Mouse (Mus musculus): Measurements from ENCODE around the gene Fam47e. TPM values are rescaled to one million over a fixed set of nuclear protein-coding genes. Genes with fewer than 3 reads are reported as not detected.

Fam47e gene
- polyA plus RNA-seq, 2 experiments, result 1.0 to 1.4 TPM

- DNase-seq (ENCODE audit: low read depth in 3 of 3, low spot score in 3 of 3), result no peak
- H3K9ac ChIP-seq (replicated peaks), result no peak overlapping the region
- WGBS (ENCODE audit: insufficient replicate concordance), result 60% methylated on average over 10 of the region's 10 CpGs
Observed at GRCm38 (mm10) chr5:92604452-92605247, 49.8 kb downstream of the Fam47e start.

DNA sequence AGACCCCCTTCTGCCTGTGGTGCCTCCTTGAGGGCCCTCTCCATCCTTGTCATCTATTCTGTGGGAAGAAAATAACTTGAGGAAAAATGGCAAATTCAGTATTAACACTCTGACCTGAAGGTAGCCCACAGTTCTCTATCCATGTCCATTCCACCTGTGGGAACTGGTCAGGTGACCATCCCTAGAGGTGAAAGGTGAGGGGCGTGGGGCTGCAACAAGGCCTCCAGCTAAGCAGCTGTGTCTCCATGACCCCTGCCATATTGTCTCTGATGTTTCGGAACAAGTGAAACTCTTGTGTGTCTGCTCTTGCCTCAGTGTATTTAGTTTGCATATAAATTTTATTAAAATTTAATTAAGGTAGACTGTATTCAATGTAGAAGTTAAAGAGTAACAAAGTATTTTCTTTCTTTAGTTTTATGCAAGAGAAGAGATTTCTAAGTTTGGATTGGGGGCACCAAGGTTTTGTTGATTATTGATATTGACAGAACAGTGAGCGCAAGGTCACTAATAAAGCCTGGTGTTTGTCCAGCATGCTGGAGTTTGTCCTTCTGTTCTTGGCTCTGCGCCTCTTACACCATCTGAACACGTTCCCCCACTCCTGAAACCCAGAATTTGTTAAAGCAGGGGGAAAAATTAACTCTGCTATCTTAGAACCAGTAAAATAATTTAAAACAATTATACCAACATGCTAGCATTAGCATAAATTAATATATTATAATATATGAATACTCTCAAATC lies 52.8 kb downstream of the Fam47e start:
- ATAC-seq (ENCODE audit: insufficient read depth) (no peak), DNase-seq (ENCODE audit: low read depth in 3 of 3, low spot score in 3 of 3) (no peak)
- no peaks in the 10 kb centered on the region; a peak in 2 of 4 replicates for H3K4me1 ChIP-seq (replicated peaks; ENCODE audit: control insufficient read depth in 2 of 2, insufficient read depth in 2 of 2, low read length in 1 of 2)
- H3K9ac ChIP-seq (replicated peaks), result no peak overlapping the region
- H3K27ac ChIP-seq, result no peak overlapping the region
- TF ChIP-seq CTCF (IDR thresholded peaks at IDR 0.05; ENCODE audit: low read depth) (no peak), EP300 (IDR thresholded peaks at IDR 0.05; ENCODE audit: low read depth) (no peak)
- H3K4me3 ChIP-seq (ENCODE audit: insufficient read depth in 1 of 2, low read depth in 2 of 2, low read length in 2 of 2), result no peak overlapping the region
- WGBS (ENCODE audit: insufficient replicate concordance), result 51% methylated on average over 5 of the region's 5 CpGs
- H3K36me3 ChIP-seq (replicated peaks; ENCODE audit: control insufficient read depth, insufficient read depth, low read depth), result no peaks in the 10 kb centered on the region
- no peak overlapping the region for H3K4me2 ChIP-seq (ENCODE audit: low read depth)
- H3K27me3 ChIP-seq (ENCODE audit: control insufficient read depth, insufficient read depth, low read length), result peaks cover 3% of the 10 kb centered on the region; the same call in 1 of the 2 replicates
- H3K9me3 ChIP-seq (ENCODE audit: control insufficient read depth, low read length), result no peaks in the 10 kb centered on the region

More at GRCm38 (mm10) chr5:92604452-92605247, 49.8 kb downstream of the Fam47e start:
- Histone ChIP-seq H3K4me3 (ENCODE audit: insufficient read depth in 1 of 2, low read depth in 2 of 2, low read length in 2 of 2) (no peak overlapping the region), H3K4me1 (replicated peaks; ENCODE audit: control insufficient read depth in 2 of 2, insufficient read depth in 2 of 2, low read length in 1 of 2) (no peaks in the 10 kb centered on the region; a peak in 2 of 4 replicates), H3K27me3 (ENCODE audit: control insufficient read depth, insufficient read depth, low read length) (peaks cover 8% of the 10 kb centered on the region), H3K9me3 (ENCODE audit: control insufficient read depth, low read length) (no peaks in the 10 kb centered on the region), H3K27ac (no peak overlapping the region), H3K36me3 (replicated peaks; ENCODE audit: control insufficient read depth, insufficient read depth, low read depth) (no peaks in the 10 kb centered on the region), H3K4me2 (ENCODE audit: low read depth) (no peak overlapping the region)
- ATAC-seq (ENCODE audit: insufficient read depth), result no peak
- TF ChIP-seq EP300 (IDR thresholded peaks at IDR 0.05; ENCODE audit: low read depth) (no peak), CTCF (IDR thresholded peaks at IDR 0.05; ENCODE audit: low read depth) (no peak)

GRCm38 (mm10) chr5:92612756-92613155 lies 57.9 kb downstream of the Fam47e start:
- TF ChIP-seq EP300 (IDR thresholded peaks at IDR 0.05; ENCODE audit: low read depth), result no peak
- no peak for TF ChIP-seq CTCF (IDR thresholded peaks at IDR 0.05; ENCODE audit: low read depth)
- 67% methylated on average over 4 of the region's 4 CpGs for WGBS (ENCODE audit: insufficient replicate concordance)

DNA sequence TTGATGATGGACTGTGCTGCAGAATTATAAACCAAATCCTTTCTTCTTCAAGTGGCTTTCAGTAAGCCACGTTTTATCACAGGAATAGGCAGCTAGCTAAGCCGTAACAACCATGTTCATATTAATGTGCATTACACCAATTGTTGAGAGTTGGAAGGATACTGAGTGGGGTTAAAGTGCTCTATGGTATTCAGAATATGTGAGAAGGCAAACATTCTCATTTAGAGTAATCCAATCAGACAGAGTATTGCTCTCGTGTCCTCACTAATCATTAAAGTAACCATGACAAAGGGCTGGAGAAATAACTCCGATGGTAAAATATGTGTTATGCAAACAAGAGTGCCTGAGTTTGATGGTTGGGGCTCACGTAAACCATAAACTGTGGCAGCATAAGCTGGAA lies 67.0 kb downstream of the Fam47e start:
- Histone ChIP-seq H3K4me2 (ENCODE audit: low read depth) (no peak overlapping the region), H3K27me3 (ENCODE audit: control insufficient read depth, insufficient read depth, low read length) (no peaks in the 10 kb centered on the region), H3K36me3 (replicated peaks; ENCODE audit: control insufficient read depth, insufficient read depth, low read depth) (no peaks in the 10 kb centered on the region), H3K9ac (replicated peaks) (no peak overlapping the region), H3K9me3 (ENCODE audit: control insufficient read depth, low read length) (no peaks in the 10 kb centered on the region), H3K27ac (no peak overlapping the region), H3K4me3 (ENCODE audit: insufficient read depth in 1 of 2, low read depth in 2 of 2, low read length in 2 of 2) (no peak overlapping the region), H3K4me1 (replicated peaks; ENCODE audit: control insufficient read depth in 2 of 2, insufficient read depth in 2 of 2, low read length in 1 of 2) (no peaks in the 10 kb centered on the region)
- 73% methylated on average over 5 of the region's 5 CpGs for WGBS (ENCODE audit: insufficient replicate concordance)
- no peak for TF ChIP-seq EP300 (IDR thresholded peaks at IDR 0.05; ENCODE audit: low read depth)
- no peak for ATAC-seq (ENCODE audit: insufficient read depth)
- no peak for DNase-seq (ENCODE audit: low read depth in 3 of 3, low spot score in 3 of 3)

More at GRCm38 (mm10) chr5:92612756-92613155, 57.9 kb downstream of the Fam47e start:
- no peak overlapping the region for H3K9ac ChIP-seq (replicated peaks)
- no peak overlapping the region for H3K27ac ChIP-seq
- ATAC-seq (ENCODE audit: insufficient read depth), result no peak
- no peaks in the 10 kb centered on the region for H3K36me3 ChIP-seq (replicated peaks; ENCODE audit: control insufficient read depth, insufficient read depth, low read depth)
- H3K4me2 ChIP-seq (ENCODE audit: low read depth), result no peak overlapping the region
- H3K9me3 ChIP-seq (ENCODE audit: control insufficient read depth, low read length), result no peaks in the 10 kb centered on the region
- no peaks in the 10 kb centered on the region for H3K27me3 ChIP-seq (ENCODE audit: control insufficient read depth, insufficient read depth, low read length)
- no peaks in the 10 kb centered on the region; a peak in 1 of 4 replicates for H3K4me1 ChIP-seq (replicated peaks; ENCODE audit: control insufficient read depth in 2 of 2, insufficient read depth in 2 of 2, low read length in 1 of 2)
- no peak overlapping the region for H3K4me3 ChIP-seq (ENCODE audit: insufficient read depth in 1 of 2, low read depth in 2 of 2, low read length in 2 of 2)
- DNase-seq (ENCODE audit: low read depth in 3 of 3, low spot score in 3 of 3), result no peak

DNA sequence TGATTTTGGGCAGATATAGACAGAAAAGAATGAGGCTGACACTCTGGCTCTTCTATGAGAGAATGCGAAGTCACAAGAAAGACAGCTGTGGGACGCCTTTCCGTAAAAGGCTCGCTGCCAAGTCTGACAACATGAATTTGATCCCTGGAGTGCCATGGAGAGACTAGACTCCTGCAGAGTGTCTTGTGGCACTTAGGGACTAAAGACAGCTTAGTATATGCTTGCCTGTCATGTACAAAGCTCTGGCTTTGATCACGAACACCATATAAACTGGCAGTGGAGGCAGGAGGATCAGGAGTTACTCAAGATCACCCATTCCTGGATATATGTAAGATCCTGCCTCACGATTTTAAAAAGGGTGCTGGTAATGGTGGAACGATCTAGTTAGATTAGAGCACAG lies 73.0 kb downstream of the Fam47e start:
- no peak overlapping the region for H3K4me3 ChIP-seq (ENCODE audit: insufficient read depth in 1 of 2, low read depth in 2 of 2, low read length in 2 of 2)
- H3K4me1 ChIP-seq (replicated peaks; ENCODE audit: control insufficient read depth in 2 of 2, insufficient read depth in 2 of 2, low read length in 1 of 2), result no peaks in the 10 kb centered on the region
- H3K36me3 ChIP-seq (replicated peaks; ENCODE audit: control insufficient read depth, insufficient read depth, low read depth), result no peaks in the 10 kb centered on the region
- no peak for DNase-seq (ENCODE audit: low read depth in 3 of 3, low spot score in 3 of 3)
- no peak overlapping the region for H3K9ac ChIP-seq (replicated peaks)
- H3K27me3 ChIP-seq (ENCODE audit: control insufficient read depth, insufficient read depth, low read length), result no peaks in the 10 kb centered on the region
- TF ChIP-seq EP300 (IDR thresholded peaks at IDR 0.05; ENCODE audit: low read depth), result no peak
- TF ChIP-seq CTCF (IDR thresholded peaks at IDR 0.05; ENCODE audit: low read depth), result no peak
- H3K4me2 ChIP-seq (ENCODE audit: low read depth), result no peak overlapping the region
- ATAC-seq (ENCODE audit: insufficient read depth), result no peak
- H3K9me3 ChIP-seq (ENCODE audit: control insufficient read depth, low read length), result no peaks in the 10 kb centered on the region
- WGBS (ENCODE audit: insufficient replicate concordance), result 66% methylated on average over 7 of the region's 7 CpGs
- no peak overlapping the region for H3K27ac ChIP-seq

Measured in liver, embryonic 14.5 days (tissue).